Mouse (Mus musculus): ENCODE results near the gene Bcat1.

Gene Bcat1

GRCm38 (mm10) chr6:144967536-144967935 is 108.4 kb downstream of the Bcat1 start:
- CTCF ChIA-PET = no interaction called here
- POLR2A ChIA-PET = interaction anchor here in 1 of 4 experiments (0.8 to 1.1 kb wide), 2 partner anchors 23 to 69 kb away, joined by 3 read pairs; no protein-coding TSS in a partner anchor

DNA sequence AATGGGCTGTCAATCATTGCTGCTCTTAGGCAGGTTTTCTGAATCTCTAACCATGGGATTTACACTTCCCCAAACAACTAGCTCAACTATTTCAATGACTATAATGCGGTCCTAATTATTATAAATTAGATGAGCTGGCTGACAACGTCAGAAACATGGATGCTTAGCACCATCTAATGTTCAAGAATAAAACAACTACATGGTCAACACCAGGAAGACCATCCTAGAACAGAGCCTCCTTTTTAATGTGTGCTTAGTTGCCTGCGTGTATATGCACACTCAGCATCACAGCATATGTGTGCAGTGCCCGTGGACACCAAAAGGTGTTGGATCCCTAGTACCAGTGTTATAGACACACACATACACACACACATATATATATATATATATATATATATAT is 111.8 kb downstream of the Bcat1 start:
- POLR2A ChIA-PET = interaction anchor here in 1 of 4 experiments (1.0 kb wide), 1 partner anchor 10 kb away, joined by 3 read pairs; no protein-coding TSS in a partner anchor
- CTCF ChIA-PET = interaction anchor here in 1 of 4 experiments (0.9 to 3.8 kb wide), 2 partner anchors 8 to 530 kb away, joined by 3 to 19 read pairs; no protein-coding TSS in a partner anchor

GRCm38 (mm10) chr6:144963156-144963555 is 112.8 kb downstream of the Bcat1 start:
- ChIA-PET CTCF (interaction anchor here (0.5 to 3.8 kb wide), 16 partner anchors 8 to 1744 kb away, joined by 3 to 19 read pairs (median 3); no protein-coding TSS in a partner anchor), POLR2A (interaction anchor here in 1 of 4 experiments (1.0 kb wide), 1 partner anchor 13 kb away, joined by 4 read pairs; no protein-coding TSS in a partner anchor)

DNA sequence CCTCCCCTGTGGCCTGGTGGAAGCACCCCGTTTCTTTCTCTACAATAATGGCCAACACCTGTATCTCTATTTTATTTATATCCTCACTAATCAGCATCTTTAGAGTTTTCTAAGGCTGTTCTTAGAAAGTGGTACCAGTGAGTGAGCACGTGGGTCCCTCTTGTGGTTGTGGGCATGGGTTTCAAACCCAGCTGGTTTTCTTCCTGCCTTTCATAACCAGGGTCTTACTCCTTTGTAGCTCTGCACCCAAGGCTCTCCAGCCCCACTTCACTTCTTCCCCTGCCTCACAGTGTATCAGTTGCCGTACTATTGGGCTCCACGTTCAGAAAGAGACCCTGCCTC is 114.0 kb downstream of the Bcat1 start:
- CTCF ChIA-PET = interaction anchor here in 3 of 4 experiments (0.6 to 3.8 kb wide), 8 partner anchors 10 to 672 kb away, joined by 3 to 19 read pairs (median 4); no protein-coding TSS in a partner anchor

GRCm38 (mm10) chr6:144961253-144962012 is 114.6 kb downstream of the Bcat1 start:
- CTCF ChIA-PET = interaction anchor here in 3 of 4 experiments (0.6 to 3.8 kb wide), 8 partner anchors 10 to 671 kb away, joined by 3 to 19 read pairs (median 4); no protein-coding TSS in a partner anchor
- POLR2A ChIA-PET = interaction anchor here in 2 of 4 experiments (0.6 to 1.5 kb wide), 3 partner anchors 10 to 20 kb away, joined by 3 read pairs; no protein-coding TSS in a partner anchor

More for the DNA sequence above, 114.0 kb downstream of the Bcat1 start:
- POLR2A ChIA-PET = interaction anchor here in 1 of 4 experiments (0.9 to 1.5 kb wide), 2 partner anchors 9 to 21 kb away, joined by 3 read pairs; no protein-coding TSS in a partner anchor

- POLR2A ChIA-PET = interaction anchor here in 2 of 4 experiments (0.6 to 1.3 kb wide), 2 partner anchors 19 to 27 kb away, joined by 3 to 4 read pairs; no protein-coding TSS in a partner anchor
- CTCF ChIA-PET = interaction anchor here in 1 of 4 experiments (0.5 kb wide), 1 partner anchor 232 kb away, joined by 6 read pairs; no protein-coding TSS in a partner anchor
These were observed 120.0 kb downstream of the Bcat1 start for GRCm38 (mm10) chr6:144955887-144956547.

DNA sequence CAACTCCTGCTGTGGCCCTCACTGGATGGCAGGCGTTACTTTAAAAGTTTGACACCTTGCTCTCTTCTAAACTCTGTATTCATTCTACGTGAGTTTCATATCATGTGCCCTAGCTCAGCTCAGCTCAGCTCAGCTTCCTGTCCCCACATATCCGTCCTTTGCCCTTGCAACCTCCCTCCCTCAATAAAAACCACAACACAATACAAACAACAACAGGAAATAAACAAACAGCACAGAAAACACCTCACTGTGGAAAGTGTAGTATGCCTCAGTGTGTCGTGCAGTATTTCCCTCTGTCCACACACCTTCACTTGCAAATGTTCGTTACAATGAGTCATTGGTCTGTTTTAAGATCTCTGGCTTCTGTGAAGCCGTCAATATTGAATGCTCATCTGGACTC is 123.1 kb downstream of the Bcat1 start:
- ChIA-PET POLR2A (no interaction called here), CTCF (no interaction called here)

DNA sequence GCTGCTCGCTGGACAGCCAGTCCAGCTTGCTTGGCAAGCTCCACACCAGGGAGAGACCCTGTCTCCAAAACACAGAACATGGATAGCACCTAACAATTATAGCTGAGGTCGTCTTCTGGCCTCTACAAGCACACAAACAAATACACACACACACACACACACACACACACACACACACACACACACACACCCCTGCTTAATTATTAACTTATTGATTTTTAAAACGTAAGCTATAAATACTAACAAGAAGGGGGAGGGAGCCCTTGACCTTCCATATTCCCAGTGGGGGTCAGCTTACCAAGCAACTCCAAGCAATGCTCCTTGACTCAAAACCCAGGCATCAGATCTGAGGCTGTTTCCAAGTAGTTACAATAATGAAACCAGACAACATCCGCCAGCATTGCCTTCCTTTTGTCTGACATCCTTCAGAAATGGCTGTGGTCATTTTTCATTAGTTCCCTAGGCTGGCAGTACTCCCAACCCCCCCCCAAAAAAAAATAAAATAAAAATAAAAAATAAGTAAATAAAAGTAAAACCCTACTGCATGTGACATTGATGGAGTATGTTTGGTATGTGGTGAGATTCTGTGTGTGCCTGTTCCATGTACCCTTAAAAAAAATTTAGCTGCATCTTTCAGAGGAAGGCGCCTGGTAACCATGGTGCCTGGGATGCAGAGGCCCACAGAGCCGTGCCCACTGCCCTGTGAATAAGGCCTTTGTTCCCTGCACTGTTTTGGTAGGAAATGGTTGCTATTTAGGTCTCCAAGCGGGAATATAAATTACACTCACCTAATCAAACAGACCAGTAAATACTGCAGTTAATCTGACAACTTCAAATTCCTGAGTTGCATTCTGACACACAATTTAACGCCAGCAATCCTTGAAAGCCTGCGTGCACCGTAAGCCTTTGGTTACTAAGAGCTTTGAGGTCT is 131.3 kb downstream of the Bcat1 start:
- POLR2A ChIA-PET = interaction anchor here in 2 of 4 experiments (0.6 to 1.2 kb wide), 3 partner anchors 12 to 23 kb away, joined by 3 read pairs; no protein-coding TSS in a partner anchor
- CTCF ChIA-PET = interaction anchor here in 1 of 4 experiments (0.6 to 0.7 kb wide), 2 partner anchors 403 to 518 kb away, joined by 4 to 6 read pairs; no protein-coding TSS in a partner anchor

All from embryonic stem cell, embryonic (primary cell).